Mouse (Mus musculus) kidney, postnatal 4 days (tissue): ENCODE results near the gene Fkbp14.
A peak's percentile ranks its signal among the peaks of the same experiment; 100 is the strongest.

Experiments
- DNase-seq, 2 experiments: peaks; one replicate each; pipeline ENCODE4 v3.0.0; 2021; ENCODE audit warnings: mixed read lengths in 2 of 2

Fkbp14 gene

GRCm38 (mm10) chr6:54543646-54544045, 53.5 kb downstream of the Fkbp14 start:
- no peak for DNase-seq

- no peak for DNase-seq
These were observed 54.3 kb downstream of the Fkbp14 start for GRCm38 (mm10) chr6:54542836-54543235.

GRCm38 (mm10) chr6:54540252-54540887, 56.7 kb downstream of the Fkbp14 start:
- no peak for DNase-seq

GRCm38 (mm10) chr6:54539396-54539795, 57.7 kb downstream of the Fkbp14 start:
- no peak for DNase-seq

GRCm38 (mm10) chr6:54538773-54539173, 58.3 kb downstream of the Fkbp14 start:
- peak in 1 of 2 experiments; percentile 10 for DNase-seq

GRCm38 (mm10) chr6:54537053-54537452, 60.1 kb downstream of the Fkbp14 start:
- no peak for DNase-seq

- DNase-seq, result no peak
These were observed 61.6 kb downstream of the Fkbp14 start for GRCm38 (mm10) chr6:54535485-54535884.

- no peak for DNase-seq
These were observed 66.0 kb downstream of the Fkbp14 start for GRCm38 (mm10) chr6:54531048-54531481.

- DNase-seq, result no peak
These were observed 66.9 kb downstream of the Fkbp14 start for GRCm38 (mm10) chr6:54530182-54530581.

- DNase-seq, result no peak
These were observed 68.4 kb downstream of the Fkbp14 start for GRCm38 (mm10) chr6:54528666-54529065.
